Mouse (Mus musculus) cerebral cortex, adult 2 months (tissue): ENCODE measurements around the gene 1700010I14Rik.

Source experiments
- WGBS: fragments of 180-500 bp; shearing (Covaris S2); methylation state at CpG from one replicate; pipeline ENCODE4 v1.1.7; 2018; 5-methylcytosine and 5-hydroxymethylcytosine counted together

1700010I14Rik gene

DNA sequence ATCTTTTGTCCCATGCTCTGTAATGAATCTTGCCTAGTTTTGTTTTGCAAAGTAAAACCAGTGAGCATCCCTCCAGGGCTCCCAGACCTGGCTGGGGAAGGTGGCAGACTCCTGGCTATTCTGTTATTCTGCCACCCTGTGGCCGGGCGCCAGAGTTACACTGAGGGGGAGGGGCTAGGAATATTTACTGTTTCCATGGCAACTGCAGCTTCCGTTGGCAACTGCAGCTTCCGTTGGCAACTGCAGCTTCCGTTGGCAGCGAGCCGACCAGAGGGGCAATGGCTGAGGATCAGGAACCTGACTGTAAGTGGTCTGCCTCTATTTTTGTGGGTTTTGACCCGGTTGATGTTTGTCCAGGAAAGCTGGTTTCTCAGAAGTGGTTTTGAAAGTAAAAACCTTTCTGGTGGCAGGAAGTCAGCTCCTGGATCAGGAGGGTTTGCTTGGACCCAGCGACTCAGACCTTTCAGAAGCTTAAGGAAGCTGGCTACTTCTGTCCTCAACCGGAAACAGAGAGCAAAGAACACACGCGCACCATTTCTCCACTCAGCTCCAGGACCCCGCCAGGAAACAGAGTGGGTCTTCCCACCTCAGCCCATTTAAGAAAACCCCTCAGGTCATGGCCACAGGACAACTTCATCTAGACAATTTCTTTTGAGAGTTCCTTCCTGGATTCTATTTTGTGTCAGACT is at the start of gene 1700010I14Rik:
TSS of gene 1700010I14Rik (plus strand) at position 215 of the 689 bp plus-strand sequence.
- 3% methylated on average over 13 of the region's 13 CpGs for WGBS

DNA sequence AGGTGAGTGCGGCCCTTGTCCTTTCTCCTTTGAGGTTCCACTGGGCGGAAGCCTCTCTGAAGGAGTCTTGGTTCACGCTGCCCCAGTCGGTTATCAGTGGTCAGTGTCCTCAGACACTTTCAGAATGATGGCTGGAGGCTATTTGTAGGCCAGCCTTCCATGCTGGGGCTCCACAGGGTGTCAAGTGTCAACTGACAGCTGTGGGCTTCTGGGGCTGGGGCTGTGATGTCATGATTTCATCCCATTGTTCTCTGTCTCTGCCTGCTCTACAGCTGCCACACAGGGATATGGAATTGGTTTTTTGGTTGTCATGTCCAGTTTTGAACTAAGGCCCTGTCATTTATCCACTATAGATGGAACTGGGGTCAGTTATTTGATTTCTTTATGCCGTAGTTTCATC is 36.5 kb upstream of the 1700010I14Rik start:
- WGBS: 78% methylated on average over 5 of the region's 5 CpGs

DNA sequence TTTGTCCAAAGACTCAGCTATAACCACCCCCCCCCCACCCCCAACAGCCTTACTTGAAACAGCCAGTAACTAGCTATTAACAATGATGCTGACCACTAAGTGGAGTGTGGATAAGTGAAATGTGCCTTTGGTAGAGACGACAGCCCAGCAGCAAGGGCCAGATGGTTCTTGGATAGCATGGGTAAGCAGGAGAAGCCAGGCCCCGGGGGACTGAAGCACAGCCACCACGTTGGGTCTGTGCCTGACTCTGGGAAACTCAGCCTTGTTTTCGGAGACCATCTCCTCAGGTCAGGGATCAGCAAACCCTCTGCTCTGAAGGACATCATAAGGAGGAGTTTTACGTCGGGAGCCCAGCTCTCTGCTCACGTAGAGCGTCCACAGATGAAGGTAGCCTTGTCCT is 35.2 kb upstream of the 1700010I14Rik start:
- 84% methylated on average over 8 of the region's 8 CpGs for whole genome bisulfite sequencing

DNA sequence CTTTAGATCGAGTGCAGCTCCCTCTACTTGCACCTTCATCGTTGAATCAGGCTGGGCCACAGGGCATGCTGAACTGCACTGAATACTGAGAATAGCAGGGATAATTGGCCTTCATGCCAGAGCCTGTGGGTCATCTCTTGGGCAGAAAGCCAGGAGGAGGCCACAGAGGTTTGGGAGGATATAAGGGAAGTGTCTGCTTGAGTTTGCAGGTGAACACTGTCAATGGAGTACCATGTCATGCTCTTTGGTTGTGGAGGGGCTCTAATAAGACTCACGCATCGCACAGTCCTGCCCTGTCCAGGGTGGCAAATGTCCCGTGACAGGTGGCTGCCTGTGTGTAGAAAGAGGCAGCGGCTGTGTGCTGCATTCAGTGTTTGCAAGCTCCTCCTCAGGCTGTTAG is 30.0 kb upstream of the 1700010I14Rik start:
- 82% methylated on average over 6 of the region's 6 CpGs for WGBS

DNA sequence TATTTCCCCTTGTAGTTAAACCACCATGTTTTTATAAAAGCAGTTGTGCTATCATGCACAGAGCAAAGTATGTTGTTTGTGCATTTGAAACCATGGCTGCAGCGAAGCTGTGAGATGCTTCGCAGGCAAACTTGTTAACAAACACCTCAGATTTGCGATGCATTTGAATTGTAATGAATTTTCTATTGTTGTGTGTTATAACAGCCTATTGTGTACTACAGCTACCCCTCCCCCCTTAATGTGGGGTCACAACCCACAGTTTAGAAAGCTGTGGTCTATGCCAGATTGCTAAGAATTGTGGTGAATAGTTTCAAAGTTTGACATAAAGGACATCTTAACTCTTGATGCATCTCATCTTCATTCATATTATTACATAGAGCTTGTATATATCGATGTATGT is 27.7 kb upstream of the 1700010I14Rik start:
- 74% methylated on average over 4 of the region's 4 CpGs for WGBS

DNA sequence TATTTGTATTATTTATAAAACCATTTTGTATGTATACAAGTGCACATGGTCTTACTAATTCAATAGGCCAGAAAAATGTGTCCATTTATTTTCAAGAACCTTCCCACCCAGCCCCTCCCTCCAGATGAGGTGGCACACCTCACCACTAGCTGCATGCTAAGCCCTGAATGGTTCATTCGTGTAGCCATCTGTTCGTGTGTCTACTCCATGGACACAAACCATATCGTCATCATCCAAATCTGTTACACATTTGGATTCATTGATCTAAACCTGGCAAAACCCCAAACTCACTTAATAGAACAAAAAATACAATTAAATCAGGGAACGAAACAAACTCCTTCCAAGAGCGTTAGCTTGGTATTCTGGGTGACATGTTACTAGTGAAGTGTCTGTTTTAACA is 27.0 kb upstream of the 1700010I14Rik start:
- WGBS: 60% methylated on average over 5 of the region's 5 CpGs

DNA sequence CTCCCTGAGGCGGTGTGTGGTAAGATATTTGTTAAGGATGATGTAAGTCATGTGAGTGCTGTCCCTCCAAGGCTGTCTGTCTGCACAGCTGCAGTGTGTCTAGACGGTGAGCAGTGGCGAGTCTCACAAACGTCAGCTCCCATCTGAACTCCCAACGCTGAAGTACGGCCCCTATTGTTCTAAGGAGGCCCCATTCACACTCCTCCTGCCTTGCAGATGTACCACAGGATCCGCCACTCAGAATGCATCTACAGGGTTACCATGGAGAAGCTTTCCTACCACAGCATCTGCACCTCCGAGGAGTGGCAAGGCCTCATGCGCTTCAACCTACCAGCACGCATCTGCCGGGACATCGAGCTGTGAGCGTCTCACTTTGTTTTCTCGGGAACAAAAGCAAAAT is 26.5 kb upstream of the 1700010I14Rik start:
- WGBS: 72% methylated on average over 14 of the region's 14 CpGs

DNA sequence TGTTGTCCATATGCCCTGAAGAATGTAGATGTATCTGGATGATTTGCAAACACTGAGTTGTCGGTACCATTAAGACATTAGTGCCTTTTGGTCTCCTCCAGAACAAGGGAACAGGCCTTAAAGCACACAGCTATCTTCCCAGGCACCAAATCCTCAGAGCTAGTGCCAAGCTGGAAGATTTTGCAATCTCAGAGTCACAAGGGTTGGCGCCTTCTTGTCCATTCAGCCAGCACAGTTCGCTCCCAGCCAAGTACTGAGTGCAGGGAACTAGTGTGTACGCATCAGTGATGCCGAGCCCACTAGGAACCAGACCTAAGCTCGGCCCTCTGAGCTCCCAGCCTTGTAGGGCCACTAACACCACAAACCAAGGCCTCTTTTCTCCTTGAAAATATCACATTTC is 23.0 kb upstream of the 1700010I14Rik start:
- 70% methylated on average over 6 of the region's 6 CpGs for WGBS

DNA sequence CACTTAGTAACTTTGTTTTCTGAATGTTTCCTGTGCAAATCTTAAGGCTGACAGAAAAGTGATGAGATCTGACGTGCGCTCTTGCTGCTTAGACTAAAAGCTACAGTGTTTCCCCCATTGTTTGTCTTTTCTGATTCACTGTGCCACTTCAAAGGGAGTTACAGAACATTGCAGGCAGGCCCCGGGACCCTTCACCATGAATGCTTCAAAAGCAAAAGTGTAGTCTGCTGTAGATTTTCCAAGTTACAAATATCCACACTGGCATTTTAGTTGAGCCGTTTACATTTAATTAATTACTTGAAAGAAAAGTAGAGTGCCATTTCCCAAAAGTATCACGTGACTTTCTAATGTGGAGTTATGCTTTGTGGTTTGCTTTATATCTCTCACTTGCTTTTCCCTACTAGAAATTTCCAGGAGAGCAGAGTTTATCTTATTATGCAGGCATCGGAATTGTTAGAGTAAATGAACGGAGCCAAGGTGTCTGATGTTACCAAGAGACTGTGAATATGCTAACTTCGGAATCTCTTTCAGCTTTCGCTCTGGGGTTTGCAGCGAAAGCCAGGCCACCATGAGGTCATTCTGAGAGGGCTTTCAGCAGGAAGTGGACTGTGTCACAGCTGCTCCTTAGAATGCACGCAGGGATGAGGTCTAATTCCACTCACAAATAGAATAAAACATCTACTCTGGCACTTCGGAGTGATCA is 15.8 kb upstream of the 1700010I14Rik start:
- 53% methylated on average over 12 of the region's 12 CpGs for WGBS

DNA sequence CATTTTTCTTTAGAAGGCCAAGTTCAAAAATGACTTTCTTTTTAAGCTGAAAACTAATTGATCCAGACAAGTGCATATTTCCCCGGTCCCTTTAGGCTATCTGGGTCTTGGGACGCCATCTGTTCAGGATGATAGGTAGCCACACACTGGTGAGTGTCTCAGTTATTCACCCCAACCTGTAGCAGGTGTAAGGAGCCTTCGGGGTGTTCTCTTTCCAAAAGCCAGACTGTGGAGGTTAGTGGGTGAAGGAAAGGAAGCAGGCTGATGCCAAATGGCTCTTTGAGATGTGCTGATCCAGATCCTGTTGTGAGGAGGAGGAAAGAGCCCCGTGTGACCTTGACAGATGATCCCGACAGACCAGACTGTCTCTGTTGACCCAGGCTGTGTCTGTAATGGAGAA is 14.8 kb upstream of the 1700010I14Rik start:
- 80% methylated on average over 5 of the region's 5 CpGs for WGBS

DNA sequence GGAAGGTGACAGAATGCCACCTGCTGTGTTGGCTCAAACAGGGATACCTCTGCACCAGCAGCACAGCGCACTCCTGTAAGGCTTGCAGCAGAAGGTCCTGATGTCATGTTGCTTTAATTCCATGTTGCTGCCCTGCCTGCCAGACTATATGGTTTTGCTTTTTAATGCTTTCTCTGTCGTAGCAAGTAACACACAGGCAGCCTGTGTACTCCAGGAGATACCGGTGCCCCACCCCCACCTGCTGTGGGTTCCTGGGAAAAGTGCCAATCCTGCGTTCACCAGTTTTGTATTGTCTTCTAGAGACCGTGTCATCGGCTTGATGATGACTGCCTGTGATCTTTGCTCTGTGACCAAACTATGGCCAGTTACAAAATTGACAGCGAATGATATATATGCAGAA is 13.7 kb upstream of the 1700010I14Rik start:
- 60% methylated on average over 7 of the region's 7 CpGs for WGBS

DNA sequence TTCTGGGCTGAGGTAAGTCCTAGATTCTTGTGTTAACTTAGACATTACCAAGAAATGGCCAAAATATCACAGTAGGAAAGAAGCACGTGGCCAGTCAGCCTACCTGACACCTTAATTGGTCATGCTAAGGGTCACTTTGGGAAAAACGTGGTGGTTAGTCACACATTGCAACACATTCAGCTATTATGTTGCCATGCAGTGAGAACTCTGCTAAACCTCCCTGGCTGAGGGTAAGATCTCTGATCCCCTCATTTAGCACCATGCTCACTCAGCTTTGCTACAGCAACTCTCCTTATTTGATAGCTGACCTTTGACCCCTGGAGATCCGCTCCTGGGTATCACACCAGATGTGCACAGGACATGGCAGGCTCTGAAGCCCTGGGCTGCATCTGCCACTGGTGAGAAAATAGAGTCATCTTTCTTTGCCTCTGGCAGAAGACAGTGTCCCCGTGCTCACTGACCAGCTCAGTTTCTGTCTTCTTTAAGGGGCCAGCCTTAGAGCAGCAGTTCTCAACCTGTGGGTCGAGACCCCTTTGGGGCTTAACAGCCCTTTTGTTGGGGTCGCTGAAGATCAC is 13.2 kb upstream of the 1700010I14Rik start:
- WGBS: 80% methylated on average over 6 of the region's 6 CpGs

DNA sequence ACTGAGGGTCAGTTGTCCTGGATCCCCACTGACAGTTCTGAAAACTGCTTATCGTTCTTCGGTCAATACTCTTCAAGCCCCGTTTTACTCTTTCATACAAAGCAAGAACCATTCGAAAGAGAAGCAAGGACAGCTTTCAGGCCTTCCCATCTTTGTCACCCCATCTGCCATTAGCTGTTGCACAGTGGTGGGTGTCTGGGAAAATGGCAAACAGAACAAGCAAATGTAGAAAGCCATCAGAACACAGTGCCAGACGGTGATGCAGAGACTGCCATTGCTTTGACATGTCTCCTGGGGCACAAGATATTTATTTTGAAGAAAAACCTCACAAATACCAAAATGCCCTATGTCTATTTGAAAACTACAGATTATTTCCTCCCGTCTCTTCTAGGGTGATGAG is 11.4 kb upstream of the 1700010I14Rik start:
- WGBS: 82% methylated on average over 6 of the region's 6 CpGs

DNA sequence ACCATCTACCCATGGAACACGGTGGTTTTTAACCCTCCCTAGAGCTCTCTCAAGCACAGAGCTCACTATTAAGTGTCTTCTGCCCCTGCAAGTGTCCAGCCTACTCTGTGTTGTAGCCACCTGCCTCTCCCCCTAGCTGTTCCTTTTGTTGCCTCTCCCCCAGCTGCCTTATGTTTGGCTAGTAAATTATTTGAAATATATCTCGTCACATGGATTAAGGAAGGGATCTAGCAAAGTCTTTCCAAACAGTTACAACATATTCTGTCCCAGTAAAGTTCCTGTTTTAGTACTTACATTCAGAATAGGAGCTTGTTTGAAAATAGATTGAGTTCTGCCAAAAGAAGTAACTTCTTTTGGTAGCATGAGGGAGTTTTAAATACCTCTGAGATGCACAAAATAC is 10.9 kb upstream of the 1700010I14Rik start:
- 42% methylated on average over 2 of the region's 2 CpGs for WGBS

DNA sequence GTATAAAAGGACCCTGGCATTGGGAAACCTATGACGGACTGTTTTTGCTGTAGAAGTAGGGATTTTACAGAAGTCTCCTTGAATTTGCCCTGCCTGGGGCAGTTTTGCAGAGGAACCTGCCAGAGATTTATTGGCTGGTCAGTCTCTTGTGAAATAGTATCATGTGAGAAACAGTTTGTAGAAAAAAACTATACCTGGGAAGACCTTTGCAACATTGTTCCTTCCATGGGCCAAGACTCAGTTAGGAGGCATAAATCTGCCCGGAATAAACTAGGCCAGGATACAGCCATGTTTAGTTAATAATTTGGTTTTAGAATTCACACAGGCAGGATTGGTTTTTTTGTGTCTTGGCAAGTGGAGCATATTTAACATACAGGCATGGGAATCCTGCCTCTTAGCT is 4.6 kb upstream of the 1700010I14Rik start:
- 75% methylated on average over 2 of the region's 2 CpGs for WGBS

DNA sequence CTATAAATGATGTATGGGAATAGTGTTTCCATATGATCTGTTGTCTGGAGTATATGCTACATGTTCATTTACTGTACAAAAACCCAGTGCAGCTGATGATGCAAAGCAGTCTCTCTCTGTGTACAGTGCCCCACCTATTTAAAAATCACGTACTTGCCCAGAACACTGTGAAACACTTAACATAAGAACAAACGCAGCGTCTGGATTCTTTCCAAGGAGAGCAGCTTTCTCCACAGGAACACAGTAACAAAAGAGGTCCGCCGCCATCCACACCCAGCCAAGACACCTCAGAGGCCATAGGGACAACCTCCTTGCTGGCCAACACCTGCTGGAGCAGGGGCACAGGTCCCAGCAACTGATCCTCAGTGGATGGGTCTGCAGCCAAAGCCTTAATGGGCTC is 2.4 kb upstream of the 1700010I14Rik start:
- 27% methylated on average over 5 of the region's 5 CpGs for WGBS

DNA sequence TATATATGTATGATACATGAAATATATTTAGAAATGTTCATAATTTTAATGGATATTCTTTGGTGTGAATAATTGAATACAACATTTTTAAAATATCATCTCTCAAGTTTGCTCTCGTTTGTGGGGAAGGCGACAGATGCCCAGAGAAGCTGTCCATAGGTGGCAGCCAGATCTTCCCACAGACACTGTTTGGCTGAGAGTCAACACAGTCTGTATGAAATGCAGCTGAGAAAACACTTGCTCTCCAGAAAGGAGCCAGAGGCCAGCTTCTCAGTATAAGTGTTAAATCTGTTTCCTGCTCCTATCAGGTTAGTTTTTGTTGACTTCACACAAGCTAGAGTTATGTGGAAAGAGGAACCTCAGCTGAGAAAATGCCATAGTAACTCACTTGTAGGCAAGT is 1.6 kb upstream of the 1700010I14Rik start:
- WGBS: 36% methylated on average over 2 of the region's 2 CpGs

DNA sequence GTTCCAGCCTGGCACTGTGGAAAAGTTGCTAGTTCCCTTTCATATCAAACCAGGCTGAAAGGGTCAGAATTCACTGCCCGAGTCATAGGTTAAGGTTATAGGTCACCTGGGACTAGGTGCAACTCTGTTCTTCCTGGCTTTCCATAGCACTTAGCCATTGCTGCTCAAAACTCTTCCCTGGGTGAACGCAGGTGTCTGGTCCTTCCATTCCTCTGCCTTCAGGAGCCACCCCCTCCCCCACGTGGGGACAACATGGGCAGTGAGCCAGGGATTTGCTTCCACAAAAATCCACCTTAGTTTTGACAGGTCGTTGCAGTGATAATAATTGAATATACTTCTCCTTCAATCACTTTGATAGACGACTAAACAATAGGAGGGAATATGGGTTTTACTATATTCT is 764 bp upstream of the 1700010I14Rik start:
- 74% methylated on average over 5 of the region's 5 CpGs for WGBS

DNA sequence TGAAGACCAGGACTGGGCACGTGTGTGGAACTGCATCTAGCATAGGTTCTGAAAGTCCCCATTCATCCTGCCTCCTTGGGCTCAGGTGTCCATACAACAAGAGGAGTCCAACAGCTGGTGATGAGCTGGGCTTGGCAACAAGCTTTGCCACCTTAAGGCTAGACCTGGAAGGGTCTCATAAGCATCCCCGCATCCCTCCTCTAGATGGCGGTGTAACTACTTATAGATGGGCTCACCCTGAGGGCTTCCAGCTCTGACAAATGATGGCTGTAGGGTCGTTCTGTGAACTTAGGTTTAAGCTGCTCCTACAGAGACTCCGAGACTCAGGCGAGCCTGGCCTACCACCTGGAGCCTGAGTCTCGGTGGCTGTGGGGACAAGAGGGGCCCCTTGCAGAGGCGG is 3.0 kb downstream of the 1700010I14Rik start:
- 49% methylated on average over 8 of the region's 8 CpGs for WGBS

DNA sequence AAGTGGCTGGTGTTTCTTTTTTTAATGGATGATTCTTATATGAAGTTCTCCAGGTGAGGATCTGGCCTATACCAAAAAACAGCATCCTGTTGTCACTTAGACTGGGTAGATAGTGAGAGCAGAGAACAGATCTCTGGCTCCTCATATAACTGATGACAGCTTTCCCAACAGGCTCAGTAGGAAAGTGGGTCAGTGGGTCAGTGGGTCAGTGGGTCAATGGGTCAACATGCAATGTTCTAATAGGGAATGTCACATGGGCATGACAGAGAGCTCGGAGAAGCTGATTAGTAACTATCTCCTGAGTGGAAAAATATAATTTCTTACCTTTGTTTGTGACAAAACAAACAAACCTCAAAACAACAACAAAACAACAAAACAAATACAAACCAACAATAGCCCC is 7.2 kb downstream of the 1700010I14Rik start:
- 81% methylated on average over 1 of the region's 1 CpGs for WGBS

DNA sequence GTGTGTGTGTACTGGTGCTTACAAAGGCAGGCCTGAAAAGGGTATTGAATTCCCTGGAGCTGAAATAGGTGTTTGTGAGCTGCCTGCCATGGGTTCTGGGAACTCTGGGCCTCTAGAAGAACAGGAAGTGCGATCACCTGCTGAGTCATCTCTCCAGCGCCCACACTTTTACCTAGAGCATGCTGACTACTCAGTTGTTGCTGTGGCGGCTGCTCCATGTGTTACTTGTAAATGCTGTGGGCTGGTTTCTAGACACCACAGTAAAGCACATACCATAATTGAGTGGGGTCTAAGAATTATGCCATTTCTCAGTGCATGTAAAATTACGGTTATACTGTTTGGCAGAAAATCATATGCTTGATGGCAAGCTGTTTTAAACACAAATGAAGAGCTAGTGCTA is 14.3 kb downstream of the 1700010I14Rik start:
- WGBS: 45% methylated on average over 4 of the region's 4 CpGs

DNA sequence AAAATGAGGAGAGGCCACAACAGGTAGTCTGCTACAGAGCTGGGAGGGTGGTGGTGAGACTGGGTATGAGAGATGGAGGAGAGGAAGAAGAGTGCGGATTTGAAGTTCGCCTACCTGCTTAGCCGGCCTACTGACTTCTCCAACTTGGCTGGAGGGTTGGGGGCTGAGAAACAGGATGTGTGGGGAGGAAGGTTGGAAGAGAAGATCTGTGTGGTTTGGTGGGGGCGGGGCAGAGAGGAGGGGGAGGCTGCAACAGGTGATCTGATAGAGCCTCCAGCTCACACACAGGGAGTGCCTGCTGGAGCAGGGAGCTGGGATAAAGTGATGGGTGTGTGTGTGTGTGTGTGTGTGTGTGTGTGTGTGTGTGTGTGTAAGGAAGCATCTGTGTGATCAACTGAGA is 16.4 kb downstream of the 1700010I14Rik start:
- WGBS: 88% methylated on average over 4 of the region's 4 CpGs
